Mouse (Mus musculus) liver, postnatal 0 days (tissue): Measurements from ENCODE around the gene Homer1.

Experiments used
- CTCF ChIP-seq: sonication (generic); IDR thresholded peaks from 2 replicates; pipeline ENCODE4 v1.5.1; 2016; ENCODE audit warnings: antibody characterized with exemption, low read depth
- EP300 ChIP-seq: IDR thresholded peaks from 2 replicates; pipeline ENCODE4 v1.6.1; 2016; ENCODE audit warnings: antibody characterized with exemption, low read depth, mild to moderate bottlenecking

- TF ChIP-seq CTCF (no peak), EP300 (no peak)
Measured at GRCm38 (mm10) chr13:93331721-93332120, 32.3 kb downstream of the Homer1 start.
